Mouse (Mus musculus) cortical plate, adult 2 months (tissue): ENCODE measurements around the gene Brwd3.

Experiments
- CTCF ChIP-seq: fragments of 200-500 bp; IDR thresholded peaks from 2 replicates; pipeline ENCODE4 v1.5.1; 2011; ENCODE audit warnings: mild to moderate bottlenecking, control low read depth, low read length; ENCODE audit not compliant: insufficient read depth; ENCODE audit errors: extremely low read depth
- POLR2A ChIP-seq: fragments of 200-500 bp; IDR thresholded peaks from 2 replicates; pipeline ENCODE4 v1.6.1; 2011; ENCODE audit warnings: mild to moderate bottlenecking, low read length, control low read depth; ENCODE audit not compliant: insufficient read depth; ENCODE audit errors: extremely low read depth

- no peak for TF ChIP-seq POLR2A
- no peak for TF ChIP-seq CTCF
These were observed 1.1 kb upstream of the Brwd3 start for GRCm38 (mm10) chrX:108835233-108835632.
